Mouse (Mus musculus) forebrain, embryonic 13.5 days (tissue): ENCODE results near the gene Pdzd2. TPM values are rescaled to one million over a fixed set of nuclear protein-coding genes. Genes with fewer than 3 reads are reported as not detected.
A peak's percentile ranks its signal among the peaks of the same experiment; 100 is the strongest.

Source experiments
- ATAC-seq: fragments of 200-750 bp; cut with Nextera tagmentation; 2 replicates; pipeline ENCODE4 v1.8.0; 2017
- H3K27ac ChIP-seq: fragments of 300-500 bp; sonication (generic); 2 replicates; pipeline ENCODE4 v1.5.1; 2015; ENCODE audit warnings: inconsistent platforms, mild to moderate bottlenecking, moderate library complexity
- H3K27me3 ChIP-seq: fragments of 300-500 bp; sonication (generic); 2 replicates; pipeline ENCODE4 v1.6.1; 2015; ENCODE audit warnings: mild to moderate bottlenecking, inconsistent platforms
- H3K36me3 ChIP-seq: fragments of 300-500 bp; sonication (generic); 2 replicates; pipeline ENCODE4 v1.6.1; 2015; ENCODE audit warnings: mild to moderate bottlenecking, inconsistent platforms; ENCODE audit not compliant: poor library complexity, severe bottlenecking
- H3K4me1 ChIP-seq: fragments of 300-500 bp; sonication (generic); 2 replicates; pipeline ENCODE4 v1.6.1; 2015; ENCODE audit warnings: inconsistent platforms
- H3K4me2 ChIP-seq: fragments of 300-500 bp; sonication (generic); 2 replicates; pipeline ENCODE4 v1.6.1; 2015; ENCODE audit warnings: inconsistent platforms, mild to moderate bottlenecking, moderate library complexity
- H3K4me3 ChIP-seq: fragments of 300-500 bp; sonication (generic); 2 replicates; pipeline ENCODE4 v1.5.1; 2015; ENCODE audit warnings: mild to moderate bottlenecking, inconsistent platforms
- H3K9ac ChIP-seq: fragments of 300-500 bp; sonication (generic); 2 replicates; pipeline ENCODE4 v1.6.1; 2015; ENCODE audit warnings: mild to moderate bottlenecking, inconsistent platforms
- H3K9me3 ChIP-seq: fragments of 300-500 bp; sonication (generic); replicated peaks from 2 replicates; pipeline ENCODE4 v1.6.1; 2016; ENCODE audit warnings: inconsistent platforms
- WGBS: fragments of 180-500 bp; shearing (Covaris S2); methylation state at CpG from one replicate; pipeline ENCODE4 v1.1.7; 2015; 5-methylcytosine and 5-hydroxymethylcytosine counted together
- polyA plus RNA-seq: library from polyadenylated mRNA; unstranded; fragments of >200 nt; fragmentation: Nextera tagmentation; extraction: Ambion mirVana; gene quantifications from 2 replicates; pipeline ENCODE4 v1.2.1, GENCODE M21; 2015

The Pdzd2 gene
- polyA plus RNA-seq, 1 experiment from 2014 or later, result 5.5 TPM

GRCm38 (mm10) chr15:12655959-12656662, 83.6 kb downstream of the Pdzd2 start:
- Histone ChIP-seq H3K36me3 (no peaks in the 10 kb centered on the region), H3K27me3 (no peaks in the 10 kb centered on the region), H3K27ac (no peak overlapping the region), H3K4me3 (no peak overlapping the region), H3K4me1 (no peaks in the 10 kb centered on the region), H3K4me2 (no peak overlapping the region), H3K9me3 (no peaks in the 10 kb centered on the region), H3K9ac (no peak overlapping the region)
- ATAC-seq, result no peak
- 79% methylated on average over 6 of the region's 6 CpGs for WGBS

GRCm38 (mm10) chr15:12655316-12655715, 84.4 kb downstream of the Pdzd2 start:
- WGBS, result 97% methylated on average over 7 of the region's 7 CpGs
- no peak for ATAC-seq
- no peak overlapping the region for H3K4me2 ChIP-seq

GRCm38 (mm10) chr15:12652336-12653031, 87.2 kb downstream of the Pdzd2 start:
- Histone ChIP-seq H3K4me3 (no peak overlapping the region), H3K9me3 (no peaks in the 10 kb centered on the region), H3K4me1 (no peaks in the 10 kb centered on the region), H3K36me3 (no peaks in the 10 kb centered on the region), H3K9ac (no peak overlapping the region), H3K4me2 (no peak overlapping the region), H3K27ac (no peak overlapping the region), H3K27me3 (no peaks in the 10 kb centered on the region)
- no peak for ATAC-seq
- 75% methylated on average over 15 of the region's 15 CpGs for WGBS

More at GRCm38 (mm10) chr15:12655316-12655715, 84.4 kb downstream of the Pdzd2 start:
- H3K4me3 ChIP-seq, result no peak overlapping the region
- H3K27me3 ChIP-seq, result no peaks in the 10 kb centered on the region
- no peaks in the 10 kb centered on the region for H3K4me1 ChIP-seq
- H3K36me3 ChIP-seq, result no peaks in the 10 kb centered on the region
- H3K9me3 ChIP-seq, result no peaks in the 10 kb centered on the region
- no peak overlapping the region for H3K9ac ChIP-seq
- H3K27ac ChIP-seq, result no peak overlapping the region

GRCm38 (mm10) chr15:12650236-12650635, 89.5 kb downstream of the Pdzd2 start:
- no peak overlapping the region for H3K4me2 ChIP-seq
- WGBS, result 92% methylated on average over 3 of the region's 3 CpGs
- no peaks in the 10 kb centered on the region for H3K4me1 ChIP-seq
- no peak overlapping the region for H3K27ac ChIP-seq
- ATAC-seq, result no peak
- no peaks in the 10 kb centered on the region for H3K36me3 ChIP-seq
- no peak overlapping the region for H3K4me3 ChIP-seq
- H3K9ac ChIP-seq, result no peak overlapping the region
- no peaks in the 10 kb centered on the region for H3K27me3 ChIP-seq
- no peaks in the 10 kb centered on the region for H3K9me3 ChIP-seq

GRCm38 (mm10) chr15:12649674-12650073, 90.0 kb downstream of the Pdzd2 start:
- H3K4me1 ChIP-seq, result no peaks in the 10 kb centered on the region
- no peaks in the 10 kb centered on the region for H3K36me3 ChIP-seq
- WGBS, result 76% methylated on average over 3 of the region's 3 CpGs
- H3K27ac ChIP-seq, result no peak overlapping the region
- ATAC-seq, result no peak
- H3K9me3 ChIP-seq, result no peaks in the 10 kb centered on the region
- no peaks in the 10 kb centered on the region for H3K27me3 ChIP-seq
- no peak overlapping the region for H3K9ac ChIP-seq
- H3K4me3 ChIP-seq, result no peak overlapping the region
- H3K4me2 ChIP-seq, result no peak overlapping the region

- Histone ChIP-seq H3K4me1 (no peaks in the 10 kb centered on the region), H3K9me3 (no peaks in the 10 kb centered on the region), H3K9ac (no peak overlapping the region), H3K4me3 (no peak overlapping the region), H3K27me3 (no peaks in the 10 kb centered on the region), H3K4me2 (no peak overlapping the region), H3K27ac (no peak overlapping the region), H3K36me3 (no peaks in the 10 kb centered on the region)
- no peak for ATAC-seq
- 89% methylated on average over 2 of the region's 2 CpGs for WGBS
These were observed 90.6 kb downstream of the Pdzd2 start for GRCm38 (mm10) chr15:12649131-12649530.

- no peaks in the 10 kb centered on the region for H3K4me1 ChIP-seq
- peak; percentile 36; the same call in 1 of the 2 replicates for ATAC-seq
- H3K36me3 ChIP-seq, result no peaks in the 10 kb centered on the region
- H3K4me2 ChIP-seq, result no peak overlapping the region
- H3K4me3 ChIP-seq, result no peak overlapping the region
- 92% methylated on average over 7 of the region's 7 CpGs for WGBS
- H3K27ac ChIP-seq, result no peak overlapping the region
- H3K9ac ChIP-seq, result no peak overlapping the region
- H3K9me3 ChIP-seq, result no peaks in the 10 kb centered on the region
- H3K27me3 ChIP-seq, result no peaks in the 10 kb centered on the region
These were observed 99.0 kb downstream of the Pdzd2 start for GRCm38 (mm10) chr15:12640755-12641154.

- H3K9me3 ChIP-seq, result no peaks in the 10 kb centered on the region
- 89% methylated on average over 3 of the region's 3 CpGs for WGBS
These were observed 99.9 kb downstream of the Pdzd2 start for GRCm38 (mm10) chr15:12639776-12640175.

GRCm38 (mm10) chr15:12639181-12639580, 100.5 kb downstream of the Pdzd2 start:
- no peak overlapping the region for H3K4me2 ChIP-seq
- H3K36me3 ChIP-seq, result no peaks in the 10 kb centered on the region
- H3K4me3 ChIP-seq, result no peak overlapping the region
- no peaks in the 10 kb centered on the region for H3K27me3 ChIP-seq
- peaks cover 3% of the 10 kb centered on the region; the same call in 1 of the 2 replicates for H3K4me1 ChIP-seq
- no peak overlapping the region for H3K9ac ChIP-seq
- 87% methylated on average over 8 of the region's 8 CpGs for WGBS
- H3K9me3 ChIP-seq, result no peaks in the 10 kb centered on the region
- no peak overlapping the region for H3K27ac ChIP-seq
- no peak for ATAC-seq

More at GRCm38 (mm10) chr15:12639776-12640175, 99.9 kb downstream of the Pdzd2 start:
- no peak overlapping the region for H3K4me3 ChIP-seq
- no peaks in the 10 kb centered on the region for H3K27me3 ChIP-seq
- H3K4me1 ChIP-seq, result peaks cover under 1% of the 10 kb centered on the region; the same call in 1 of the 2 replicates
- ATAC-seq, result no peak
- H3K36me3 ChIP-seq, result no peaks in the 10 kb centered on the region
- H3K4me2 ChIP-seq, result no peak overlapping the region
- no peak overlapping the region for H3K9ac ChIP-seq
- H3K27ac ChIP-seq, result no peak overlapping the region

- 96% methylated on average over 14 of the region's 14 CpGs for WGBS
- Histone ChIP-seq H3K4me3 (no peak overlapping the region), H3K9ac (no peak overlapping the region), H3K4me1 (peaks cover 3% of the 10 kb centered on the region; the same call in 1 of the 2 replicates), H3K9me3 (no peaks in the 10 kb centered on the region), H3K27ac (no peak overlapping the region), H3K4me2 (no peak overlapping the region), H3K36me3 (no peaks in the 10 kb centered on the region), H3K27me3 (no peaks in the 10 kb centered on the region)
- no peak for ATAC-seq
These were observed 101.2 kb downstream of the Pdzd2 start for GRCm38 (mm10) chr15:12638370-12639030.

- 93% methylated on average over 8 of the region's 8 CpGs for WGBS
- H3K9ac ChIP-seq, result no peak overlapping the region
- H3K27ac ChIP-seq, result no peak overlapping the region
These were observed 102.2 kb downstream of the Pdzd2 start for GRCm38 (mm10) chr15:12637511-12637910.

GRCm38 (mm10) chr15:12636386-12636785, 103.3 kb downstream of the Pdzd2 start:
- H3K9me3 ChIP-seq, result no peaks in the 10 kb centered on the region
- H3K36me3 ChIP-seq, result no peaks in the 10 kb centered on the region
- no peaks in the 10 kb centered on the region for H3K27me3 ChIP-seq
- no peak overlapping the region for H3K9ac ChIP-seq
- WGBS, result 89% methylated on average over 5 of the region's 5 CpGs
- no peak for ATAC-seq
- H3K4me3 ChIP-seq, result no peak overlapping the region
- H3K4me1 ChIP-seq, result peaks cover 3% of the 10 kb centered on the region; the same call in 1 of the 2 replicates
- no peak overlapping the region for H3K4me2 ChIP-seq
- H3K27ac ChIP-seq, result no peak overlapping the region

More at GRCm38 (mm10) chr15:12637511-12637910, 102.2 kb downstream of the Pdzd2 start:
- Histone ChIP-seq H3K4me2 (no peak overlapping the region), H3K4me3 (no peak overlapping the region), H3K27me3 (no peaks in the 10 kb centered on the region), H3K36me3 (no peaks in the 10 kb centered on the region), H3K9me3 (no peaks in the 10 kb centered on the region), H3K4me1 (peaks cover 3% of the 10 kb centered on the region; the same call in 1 of the 2 replicates)
- ATAC-seq, result no peak
